Mouse (Mus musculus): ENCODE results near the gene Zyg11a. TPM values are rescaled to one million over a fixed set of nuclear protein-coding genes. Genes with fewer than 3 reads are reported as not detected.
"Not testable (repeated sequence)": the region's sequence is repeated elsewhere in the genome, so short reads cannot be mapped to it uniquely, and the experiment has no call there.

Gene Zyg11a
- polyA plus RNA-seq, 1 experiment from 2014 or later: not detected

GRCm38 (mm10) chr4:108143178-108143577 is 74.7 kb downstream of the Zyg11a start:
- H3K27me3 ChIP-seq; H3K4me1 ChIP-seq (replicated peaks); H3K36me3 ChIP-seq; ATAC-seq; H3K27ac ChIP-seq; H3K9me3 ChIP-seq; H3K4me3 ChIP-seq (replicated peaks); H3K4me2 ChIP-seq (replicated peaks); H3K9ac ChIP-seq (replicated peaks): not testable (repeated sequence)
- 86% methylated on average over 2 of the region's 2 CpGs for whole genome bisulfite sequencing

GRCm38 (mm10) chr4:108136938-108137337 is 80.9 kb downstream of the Zyg11a start:
- H3K9me3 ChIP-seq: no peaks in the 10 kb centered on the region
- no peak for ATAC-seq
- WGBS: 92% methylated on average over 5 of the region's 5 CpGs
- no peaks in the 10 kb centered on the region for H3K27me3 ChIP-seq
- no peaks in the 10 kb centered on the region for H3K36me3 ChIP-seq
- H3K4me3 ChIP-seq (replicated peaks): no peak overlapping the region
- no peak overlapping the region for H3K9ac ChIP-seq (replicated peaks)
- no peak overlapping the region for H3K27ac ChIP-seq
- H3K4me2 ChIP-seq (replicated peaks): no peak overlapping the region
- H3K4me1 ChIP-seq (replicated peaks): no peaks in the 10 kb centered on the region

Other genes with a start within 250 kb of the Zyg11a start
- gene Slc1a7, start 249.7 kb downstream of the Zyg11a start, polyA plus RNA-seq (2015; fragmentation: Nextera tagmentation; extraction: Ambion mirVana): not detected in 2 replicates
- gene Podn, start 121.6 kb downstream of the Zyg11a start, polyA plus RNA-seq (2015; fragmentation: Nextera tagmentation; extraction: Ambion mirVana): 0.07 TPM in 1 of 2 replicates, not detected in the other
- 222 and 228 TPM in 2 replicates for gene Scp2, start 73.0 kb downstream of the Zyg11a start, polyA plus RNA-seq (2015; fragmentation: Nextera tagmentation; extraction: Ambion mirVana)
- gene Echdc2, start 52.6 kb downstream of the Zyg11a start, polyA plus RNA-seq (2015; fragmentation: Nextera tagmentation; extraction: Ambion mirVana): 6.6 and 6.7 TPM in 2 replicates
- gene Zyg11b, start 83.0 kb upstream of the Zyg11a start, polyA plus RNA-seq (2015; fragmentation: Nextera tagmentation; extraction: Ambion mirVana): 30.3 and 30.9 TPM in 2 replicates
- 49.5 and 50.5 TPM in 2 replicates for gene Coa7, start 110.1 kb upstream of the Zyg11a start, polyA plus RNA-seq (2015; fragmentation: Nextera tagmentation; extraction: Ambion mirVana)
- gene Shisal2a, start 165.3 kb upstream of the Zyg11a start, polyA plus RNA-seq (2015; fragmentation: Nextera tagmentation; extraction: Ambion mirVana): 4.5 and 5.9 TPM in 2 replicates
- gene Gpx7, start 188.9 kb upstream of the Zyg11a start, polyA plus RNA-seq (2015; fragmentation: Nextera tagmentation; extraction: Ambion mirVana): 24.7 and 26.2 TPM in 2 replicates
- 92.4 and 97.6 TPM in 2 replicates for gene Tut4, start 241.4 kb upstream of the Zyg11a start, polyA plus RNA-seq (2015; fragmentation: Nextera tagmentation; extraction: Ambion mirVana)

All from midbrain, embryonic 13.5 days (tissue).